Comparison of ENCODE assay signal across 14 mouse cellular contexts in the genomic region with DNA sequence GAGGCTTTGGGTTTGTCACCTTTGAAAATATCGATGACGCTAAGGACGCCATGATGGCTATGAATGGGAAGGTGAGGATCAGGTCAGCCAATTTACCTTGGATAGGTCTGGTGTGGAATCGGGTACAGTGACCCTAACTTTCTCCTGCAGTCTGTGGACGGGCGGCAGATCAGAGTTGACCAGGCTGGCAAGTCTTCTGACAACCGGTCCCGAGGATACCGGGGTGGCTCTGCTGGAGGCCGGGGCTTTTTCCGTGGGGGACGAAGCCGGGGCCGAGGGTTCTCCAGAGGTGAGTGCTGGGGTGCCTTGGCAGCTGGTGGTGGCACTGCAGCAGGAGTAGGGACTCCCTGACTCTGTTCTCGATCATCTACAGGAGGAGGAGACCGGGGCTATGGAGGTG. TPM values are rescaled to one million over a fixed set of nuclear protein-coding genes. Genes with fewer than 3 reads are reported as not detected.
DNase-seq lines count a peak whose midpoint lies in the region; ATAC-seq lines count a peak whose summit lies in the region.
"Had no signal": no experiment of that assay in that cellular context is flagged by ENCODE, and none has a peak within 500 bp of the region (broad histone marks: within the 10 kb centered on the region; RNA-seq: fewer than 3 reads in every experiment).

No protein-coding gene starts in this region.

- peaks cover 32% of the 10 kb centered on the region for H3K36me3 ChIP-seq in hindbrain, embryonic 12.5 days
- H3K36me3 ChIP-seq in hindbrain, embryonic 11.5 days (ENCODE audit: control insufficient read depth, insufficient read depth, low read length) = peaks cover 17% of the 10 kb centered on the region
- H3K36me3 ChIP-seq in neural tube, embryonic 15.5 days = peaks cover 25% of the 10 kb centered on the region

- no peak overlapping the region for H3K4me2 ChIP-seq in hindbrain, embryonic 12.5 days (replicated peaks)
- no peak overlapping the region for H3K4me2 ChIP-seq in hindbrain, embryonic 11.5 days (replicated peaks; ENCODE audit: low read depth, low read length)
- 0 out of 2 replicates have a peak overlapping the region, but pooled peaks have one; percentile 1 for H3K4me2 ChIP-seq in neural tube, embryonic 15.5 days

- 0 out of 2 replicates have a peak overlapping the region, but pooled peaks have one; percentile 9 for H3K9ac ChIP-seq in hindbrain, embryonic 12.5 days
- no peak overlapping the region for H3K9ac ChIP-seq in hindbrain, embryonic 11.5 days (ENCODE audit: low read depth, low read length)
- 0 out of 2 replicates have a peak overlapping the region, but pooled peaks have one; percentile 100 for H3K9ac ChIP-seq in neural tube, embryonic 15.5 days (replicated peaks)
- H3K9ac ChIP-seq: lung, embryonic 14.5 days had no signal

- peaks cover 58% of the 10 kb centered on the region for H3K4me1 ChIP-seq in hindbrain, embryonic 12.5 days
- H3K4me1 ChIP-seq in hindbrain, embryonic 11.5 days (replicated peaks; ENCODE audit: control insufficient read depth, insufficient read depth, low read length) = peaks cover 11% of the 10 kb centered on the region
- H3K4me1 ChIP-seq in neural tube, embryonic 15.5 days = peaks cover 72% of the 10 kb centered on the region

- ATAC-seq in hindbrain, embryonic 12.5 days (ENCODE audit: low FRiP score) = no peak
- no peak for ATAC-seq in hindbrain, embryonic 11.5 days (ENCODE audit: low FRiP score)
- no peak for ATAC-seq in neural tube, embryonic 15.5 days (ENCODE audit: low FRiP score)
- ATAC-seq: Patski had no signal

- peak; percentile 45 for DNase-seq in cerebellum, adult 11 months
- no peak for DNase-seq in cerebellum, adult 9-11 months
- DNase-seq in hindbrain, embryonic 11.5 days (ENCODE audit: low spot score) = no peak
- DNase-seq in right cerebral cortex, postnatal 14 days = peak; percentile 18
- DNase-seq in right cerebral cortex, postnatal 10 days (ENCODE audit: low spot score in 2 of 2) = no peak
- no peak for DNase-seq in left cerebral cortex, postnatal 4 days
- DNase-seq: B cell, adult 2 months; embryo, embryonic 11 days; kidney, postnatal 14 days; lung, embryonic 14.5 days; retina, postnatal 1 day had no signal

- H3K27me3 ChIP-seq in hindbrain, embryonic 12.5 days = no peaks in the 10 kb centered on the region
- H3K27me3 ChIP-seq in hindbrain, embryonic 11.5 days (ENCODE audit: control insufficient read depth, insufficient read depth, low read length) = no peaks in the 10 kb centered on the region
- no peaks in the 10 kb centered on the region for H3K27me3 ChIP-seq in neural tube, embryonic 15.5 days (replicated peaks)
- H3K27me3 ChIP-seq: Patski had no signal

- no peak overlapping the region for H3K4me3 ChIP-seq in hindbrain, embryonic 12.5 days
- no peak overlapping the region for H3K4me3 ChIP-seq in hindbrain, embryonic 11.5 days (ENCODE audit: low read depth, low read length)
- H3K4me3 ChIP-seq in neural tube, embryonic 15.5 days (replicated peaks) = no peak overlapping the region

- H3K27ac ChIP-seq in hindbrain, embryonic 12.5 days = 0 out of 2 replicates have a peak overlapping the region, but pooled peaks have one; percentile 3
- H3K27ac ChIP-seq in hindbrain, embryonic 11.5 days (ENCODE audit: low read depth, low read length) = no peak overlapping the region
- H3K27ac ChIP-seq in neural tube, embryonic 15.5 days (replicated peaks) = no peak overlapping the region

- intact Hi-C loops in left cerebral cortex, postnatal 4 days (cut with DNase I) = no loop called here

- no peaks in the 10 kb centered on the region for H3K9me3 ChIP-seq in hindbrain, embryonic 12.5 days (replicated peaks)
- H3K9me3 ChIP-seq in hindbrain, embryonic 11.5 days (ENCODE audit: control insufficient read depth, low read length) = no peaks in the 10 kb centered on the region
- H3K9me3 ChIP-seq in neural tube, embryonic 15.5 days (replicated peaks) = no peaks in the 10 kb centered on the region

- 97% methylated on average over 16 of the region's 16 CpGs for WGBS in hindbrain, embryonic 12.5 days
- WGBS in hindbrain, embryonic 11.5 days = 96% methylated on average over 16 of the region's 16 CpGs
- 97% methylated on average over 16 of the region's 16 CpGs for WGBS in neural tube, embryonic 15.5 days

RNA-seq across cellular contexts. Expression of a gene that starts 2.7 kb away (rescaled TPM):
- 12.0 and 13.3 TPM in 2 replicates for polyA plus RNA-seq in hindbrain, embryonic 12.5 days (2016; fragmentation: Nextera tagmentation; extraction: Ambion mirVana)
- 7.6 and 9.4 TPM in 2 replicates for polyA plus RNA-seq in hindbrain, embryonic 11.5 days (2014; fragmentation: Nextera tagmentation; extraction: Ambion mirVana)
- polyA plus RNA-seq in neural tube, embryonic 15.5 days (2015; fragmentation: Nextera tagmentation; extraction: Ambion mirVana) = 13.5 and 14.3 TPM in 2 replicates
- 1 to 10 TPM; 6.0 to 6.1 TPM for total RNA-seq in left cerebral cortex, postnatal 4 days (2021)

RNA-seq across cellular contexts. Expression of a gene that starts 4.3 kb away (rescaled TPM):
- 235 and 271 TPM in 2 replicates for polyA plus RNA-seq in hindbrain, embryonic 12.5 days (2016; fragmentation: Nextera tagmentation; extraction: Ambion mirVana)
- 83.4 and 90.4 TPM in 2 replicates for polyA plus RNA-seq in hindbrain, embryonic 11.5 days (2014; fragmentation: Nextera tagmentation; extraction: Ambion mirVana)
- polyA plus RNA-seq in neural tube, embryonic 15.5 days (2015; fragmentation: Nextera tagmentation; extraction: Ambion mirVana) = 284 and 345 TPM in 2 replicates
- total RNA-seq in left cerebral cortex, postnatal 4 days (2021) = 100 to 1,000 TPM; 211 to 228 TPM

RNA-seq across cellular contexts. Expression of a gene that starts 9.2 kb away (rescaled TPM):
- polyA plus RNA-seq in hindbrain, embryonic 12.5 days (2016; fragmentation: Nextera tagmentation; extraction: Ambion mirVana) = 49.3 and 50.5 TPM in 2 replicates
- polyA plus RNA-seq in hindbrain, embryonic 11.5 days (2014; fragmentation: Nextera tagmentation; extraction: Ambion mirVana) = 24.8 and 34.2 TPM in 2 replicates
- 25.9 and 31.2 TPM in 2 replicates for polyA plus RNA-seq in neural tube, embryonic 15.5 days (2015; fragmentation: Nextera tagmentation; extraction: Ambion mirVana)
- total RNA-seq in left cerebral cortex, postnatal 4 days (2021) = 10 to 100 TPM; 25.5 to 28.6 TPM

RNA-seq across cellular contexts. Expression of a gene that starts 22.0 kb away (rescaled TPM):
- polyA plus RNA-seq in hindbrain, embryonic 12.5 days (2016; fragmentation: Nextera tagmentation; extraction: Ambion mirVana) = 42.1 and 54.5 TPM in 2 replicates
- 66.7 and 67.1 TPM in 2 replicates for polyA plus RNA-seq in hindbrain, embryonic 11.5 days (2014; fragmentation: Nextera tagmentation; extraction: Ambion mirVana)
- 19.4 and 20.5 TPM in 2 replicates for polyA plus RNA-seq in neural tube, embryonic 15.5 days (2015; fragmentation: Nextera tagmentation; extraction: Ambion mirVana)
- 100 to 1,000 TPM; 158 to 163 TPM for total RNA-seq in left cerebral cortex, postnatal 4 days (2021)

RNA-seq across cellular contexts. Expression of a gene that starts 29.4 kb away (rescaled TPM):
- 18.4 and 22.3 TPM in 2 replicates for polyA plus RNA-seq in hindbrain, embryonic 12.5 days (2016; fragmentation: Nextera tagmentation; extraction: Ambion mirVana)
- 15.1 and 16.7 TPM in 2 replicates for polyA plus RNA-seq in hindbrain, embryonic 11.5 days (2014; fragmentation: Nextera tagmentation; extraction: Ambion mirVana)
- polyA plus RNA-seq in neural tube, embryonic 15.5 days (2015; fragmentation: Nextera tagmentation; extraction: Ambion mirVana) = 91.9 and 93.0 TPM in 2 replicates
- 100 to 1,000 TPM; 299 to 316 TPM for total RNA-seq in left cerebral cortex, postnatal 4 days (2021)

Comparison
In these comparisons a context has a peak if more than half of its experiments do, and no peak if none do; other contexts are left out.
1. DNase-seq: peak in cerebellum, adult 11 months (single experiment) and right cerebral cortex, postnatal 14 days (single experiment); none in cerebellum, adult 9-11 months (single experiment), hindbrain, embryonic 11.5 days (single experiment), right cerebral cortex, postnatal 10 days (0 of 2) and left cerebral cortex, postnatal 4 days (single experiment).